Mouse (Mus musculus): ENCODE results near the gene Tead3. TPM values are rescaled to one million over a fixed set of nuclear protein-coding genes. Genes with fewer than 3 reads are reported as not detected.
A peak's percentile ranks its signal among the peaks of the same experiment; 100 is the strongest.
"Not testable (repeated sequence)": the region's sequence is repeated elsewhere in the genome, so short reads cannot be mapped to it uniquely, and the experiment has no call there.

The Tead3 gene
- total RNA-seq, 2 experiments from 2014 or later, result 26.3 to 30.2 TPM

GRCm38 (mm10) chr17:28358576-28359261 is 8.1 kb upstream of the Tead3 start:
- DNase-seq, result not testable (repeated sequence)

GRCm38 (mm10) chr17:28355871-28356270 is 5.3 kb upstream of the Tead3 start:
- DNase-seq, result peak; percentile 52

- DNase-seq, result no peak
Measured at GRCm38 (mm10) chr17:28352018-28352417, 1.4 kb upstream of the Tead3 start.

- DNase-seq, result peak; percentile 28
Measured at GRCm38 (mm10) chr17:28351353-28351890, 805 bp upstream of the Tead3 start.

GRCm38 (mm10) chr17:28349901-28350465 is 634 bp downstream of the Tead3 start:
- peak; percentile 50 for DNase-seq

- DNase-seq, result peak; percentile 32
Measured at GRCm38 (mm10) chr17:28349264-28349880, 1.2 kb downstream of the Tead3 start.

GRCm38 (mm10) chr17:28348211-28348610 is 2.4 kb downstream of the Tead3 start:
- DNase-seq, result peak; percentile 43

GRCm38 (mm10) chr17:28347327-28347726 is 3.3 kb downstream of the Tead3 start:
- no peak for DNase-seq

- DNase-seq, result peak; percentile 61
Measured at GRCm38 (mm10) chr17:28345882-28346281, 4.7 kb downstream of the Tead3 start.

- peak; percentile 53 for DNase-seq
Measured at GRCm38 (mm10) chr17:28345271-28345721, 5.3 kb downstream of the Tead3 start.

- DNase-seq, result no peak
Measured at GRCm38 (mm10) chr17:28344670-28345069, 5.9 kb downstream of the Tead3 start.

- DNase-seq, result peak; percentile 75
Measured at GRCm38 (mm10) chr17:28344050-28344607, 6.5 kb downstream of the Tead3 start.

- DNase-seq, result peak; percentile 95
Measured at GRCm38 (mm10) chr17:28341091-28341490, 9.5 kb downstream of the Tead3 start.

- peak; percentile 52 for DNase-seq
Measured at GRCm38 (mm10) chr17:28340578-28340977, 10.0 kb downstream of the Tead3 start.

GRCm38 (mm10) chr17:28337547-28337946 is 13.1 kb downstream of the Tead3 start:
- DNase-seq, result no peak

GRCm38 (mm10) chr17:28335267-28335666 is 15.3 kb downstream of the Tead3 start:
- no peak for DNase-seq

GRCm38 (mm10) chr17:28332915-28333546 is 17.6 kb downstream of the Tead3 start:
- peak; percentile 35 for DNase-seq

GRCm38 (mm10) chr17:28332113-28332914 is 18.3 kb downstream of the Tead3 start:
- peak; percentile 35 for DNase-seq

- no peak for DNase-seq
Measured at GRCm38 (mm10) chr17:28331241-28332112, 19.1 kb downstream of the Tead3 start.

GRCm38 (mm10) chr17:28330590-28330989 is 20.0 kb downstream of the Tead3 start:
- not testable (repeated sequence) for DNase-seq

- DNase-seq, result no peak
Measured at GRCm38 (mm10) chr17:28330232-28330546, 20.4 kb downstream of the Tead3 start.
